Mouse (Mus musculus) brain, embryonic 14.5 days (tissue): ENCODE measurements around the gene Aqp6. TPM values are rescaled to one million over a fixed set of nuclear protein-coding genes. Genes with fewer than 3 reads are reported as not detected.
A peak's percentile ranks its signal among the peaks of the same experiment; 100 is the strongest.

Source experiments
- DNase-seq: peaks from one replicate; pipeline ENCODE4 v3.0.0-alpha.2; 2011; ENCODE audit warnings: low read depth
- CTCF ChIP-seq: fragments of 200-500 bp; IDR thresholded peaks from 2 replicates; pipeline ENCODE4 v1.5.1; 2012; ENCODE audit warnings: inconsistent platforms, mild to moderate bottlenecking, moderate library complexity, borderline replicate concordance; ENCODE audit not compliant: insufficient read depth, insufficient read length; ENCODE audit errors: extremely low read depth
- POLR2A ChIP-seq: fragments of 200-500 bp; IDR thresholded peaks from 2 replicates; pipeline ENCODE4 v1.6.1; 2012; ENCODE audit warnings: mild to moderate bottlenecking, inconsistent platforms, borderline replicate concordance; ENCODE audit not compliant: poor library complexity, insufficient read depth, insufficient read length, severe bottlenecking; ENCODE audit errors: extremely low read depth
- polyA plus RNA-seq: library from polyadenylated mRNA; depleted of rRNA; stranded (reverse); fragments of >200 nt; gene quantifications from 2 replicates; pipeline ENCODE4 v1.2.3, GENCODE M21; 2012

The Aqp6 gene
- polyA plus RNA-seq, 1 experiment, result 4.4 TPM

DNA sequence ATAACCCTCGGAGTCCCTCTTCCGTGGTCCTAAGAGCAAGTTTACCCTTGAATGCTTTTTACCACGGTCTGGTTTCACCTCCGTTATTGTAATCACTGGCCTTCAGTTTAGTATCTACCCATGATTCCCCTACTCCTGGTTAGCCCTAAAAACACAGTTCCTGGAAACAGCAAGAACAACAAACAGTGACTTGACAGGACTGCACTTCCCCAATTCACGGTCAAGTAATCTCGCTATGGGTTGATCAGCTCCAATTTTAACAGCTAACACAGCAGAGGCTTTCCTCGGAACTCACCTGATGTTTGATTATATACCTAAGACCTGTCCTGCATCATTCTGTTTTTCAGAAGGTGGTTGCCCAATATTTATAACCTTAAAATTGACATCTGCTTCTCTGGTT lies 33.5 kb downstream of the Aqp6 start:
- TF ChIP-seq POLR2A, result no peak
- no peak for TF ChIP-seq CTCF
- DNase-seq, result no peak

DNA sequence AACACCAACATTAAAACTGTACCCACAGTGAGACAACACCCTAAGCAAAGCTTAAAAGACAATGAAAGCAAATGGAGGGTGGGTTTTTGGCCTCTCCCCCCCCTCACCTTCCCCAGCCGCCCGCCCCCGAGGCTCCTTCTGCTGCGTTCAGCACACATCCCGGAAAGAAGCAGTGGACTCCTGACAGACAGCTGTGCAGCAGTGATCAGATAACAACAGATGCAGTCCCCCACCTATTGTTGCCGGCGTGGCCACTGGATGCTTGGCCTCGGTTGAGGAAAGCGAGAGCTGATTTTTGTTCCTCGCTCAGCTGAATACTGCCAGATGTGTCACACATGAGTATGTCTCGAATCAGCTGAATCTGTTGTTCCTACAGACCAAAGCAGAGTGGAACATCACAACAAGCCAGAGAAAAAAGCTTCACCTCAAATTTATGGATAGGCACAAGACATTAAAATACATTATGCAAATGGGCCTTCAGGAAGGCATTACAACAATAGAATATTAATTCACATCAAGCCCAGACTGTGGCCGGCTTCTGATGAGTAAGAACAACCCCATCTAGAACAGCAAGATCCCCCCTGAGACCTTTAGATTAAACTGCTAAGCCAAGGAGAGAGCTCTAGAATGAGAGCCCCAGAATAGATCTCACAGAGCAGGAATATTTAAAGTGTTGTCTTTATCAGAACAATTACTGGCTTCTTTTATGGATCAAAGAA lies 36.4 kb downstream of the Aqp6 start:
- peak; percentile 62 for DNase-seq
- TF ChIP-seq POLR2A, result no peak
- TF ChIP-seq CTCF, result no peak

DNA sequence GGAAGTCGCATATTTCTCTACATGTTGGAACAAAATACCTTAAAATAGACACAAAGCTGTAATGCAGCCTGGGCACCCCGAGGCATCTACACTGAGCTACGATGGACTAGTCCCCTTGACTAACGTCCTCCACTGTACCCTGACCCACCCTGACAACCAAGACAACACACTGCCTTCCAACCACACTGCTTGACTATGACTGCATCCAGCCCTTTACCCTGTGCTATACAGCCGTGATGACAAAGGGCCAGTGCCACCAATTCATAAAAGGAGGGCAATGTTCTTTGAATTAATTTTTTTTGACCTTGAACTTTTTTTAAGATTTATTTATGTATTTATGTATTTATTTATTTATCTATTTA lies 36.9 kb downstream of the Aqp6 start:
- no peak for DNase-seq

DNA sequence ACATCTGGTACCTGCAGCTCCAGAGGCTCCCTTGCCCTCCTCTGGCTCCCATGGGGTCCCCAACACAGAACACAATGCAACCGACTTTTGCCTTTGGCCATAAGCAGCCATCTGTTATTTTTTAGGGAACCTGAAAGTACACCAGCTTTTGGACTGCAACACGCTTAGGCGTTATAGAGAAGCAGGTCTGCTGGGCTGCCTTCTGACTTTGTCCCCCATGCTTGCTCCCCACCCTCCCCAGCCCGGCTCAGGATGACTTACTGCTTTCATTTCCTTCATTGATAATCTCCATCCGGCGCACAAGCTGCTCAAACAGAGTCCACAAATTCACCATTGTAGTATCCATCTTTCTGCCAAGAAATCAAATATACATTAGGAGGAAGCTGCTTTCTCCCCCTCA lies 41.4 kb downstream of the Aqp6 start:
- TF ChIP-seq POLR2A, result no peak
- TF ChIP-seq CTCF, result no peak
- no peak for DNase-seq

More for the DNA sequence above, 36.9 kb downstream of the Aqp6 start:
- no peak for TF ChIP-seq POLR2A
- TF ChIP-seq CTCF, result no peak

DNA sequence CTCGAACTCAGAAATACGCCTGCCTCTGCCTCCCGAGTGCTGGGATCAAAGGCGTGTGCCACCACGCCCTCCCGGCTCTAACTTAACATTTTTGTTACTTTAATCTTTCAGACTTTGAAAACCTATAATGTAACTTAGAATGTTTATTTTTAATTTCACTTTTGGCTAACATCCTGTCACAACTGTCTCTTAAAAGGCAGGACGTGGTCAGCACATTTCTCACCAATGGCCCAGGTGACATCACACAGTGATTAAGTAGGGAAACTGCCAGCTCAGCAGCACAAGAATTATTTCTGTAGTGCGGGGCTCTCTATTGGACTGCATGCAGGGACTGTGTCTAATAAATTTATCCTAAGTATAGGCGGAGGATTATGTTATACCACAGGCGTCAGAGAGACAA lies 42.6 kb downstream of the Aqp6 start:
- DNase-seq, result no peak

DNA sequence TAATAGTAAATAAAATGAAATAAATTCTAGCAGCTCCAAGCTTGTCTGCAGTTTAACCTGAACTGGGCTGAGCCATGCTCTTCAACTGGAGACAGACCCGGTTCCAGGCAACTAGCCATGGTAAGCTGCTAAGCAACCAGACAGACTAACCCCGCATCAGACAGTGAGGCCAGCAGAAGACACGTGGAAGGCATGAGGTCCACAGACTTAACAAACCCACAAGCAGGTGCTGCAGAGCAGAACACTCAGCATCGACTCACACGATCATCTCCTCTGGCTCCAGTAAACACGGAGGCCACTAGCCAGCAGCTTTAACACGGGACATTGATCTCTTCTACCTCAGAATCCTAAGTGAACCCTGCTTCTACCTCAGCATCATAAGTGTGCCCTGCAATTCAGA lies 43.6 kb downstream of the Aqp6 start:
- no peak for TF ChIP-seq CTCF
- no peak for TF ChIP-seq POLR2A
- peak; percentile 75 for DNase-seq

More for the DNA sequence above, 42.6 kb downstream of the Aqp6 start:
- TF ChIP-seq CTCF (no peak), POLR2A (no peak)

DNA sequence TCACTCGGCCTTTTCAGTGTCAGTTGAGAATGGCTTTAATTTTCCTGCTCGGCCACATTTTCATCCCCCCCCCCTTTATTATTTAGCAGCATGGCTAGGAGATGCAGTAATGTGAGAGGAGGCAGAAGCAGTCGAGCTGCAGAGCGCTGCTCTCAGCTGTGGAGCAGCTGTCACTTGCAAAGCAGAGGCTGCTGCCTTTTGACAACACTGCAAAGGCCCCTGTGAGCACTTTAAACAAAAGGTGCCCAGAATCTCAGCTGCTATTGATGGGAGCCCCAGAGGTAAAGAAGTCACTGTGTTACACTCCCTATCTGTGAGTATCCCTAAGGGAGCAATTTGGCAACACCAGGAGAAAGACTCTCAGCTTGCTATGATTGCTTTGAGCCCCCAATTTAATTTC lies 47.1 kb downstream of the Aqp6 start:
- TF ChIP-seq CTCF (no peak), POLR2A (no peak)
- peak; percentile 82 for DNase-seq

DNA sequence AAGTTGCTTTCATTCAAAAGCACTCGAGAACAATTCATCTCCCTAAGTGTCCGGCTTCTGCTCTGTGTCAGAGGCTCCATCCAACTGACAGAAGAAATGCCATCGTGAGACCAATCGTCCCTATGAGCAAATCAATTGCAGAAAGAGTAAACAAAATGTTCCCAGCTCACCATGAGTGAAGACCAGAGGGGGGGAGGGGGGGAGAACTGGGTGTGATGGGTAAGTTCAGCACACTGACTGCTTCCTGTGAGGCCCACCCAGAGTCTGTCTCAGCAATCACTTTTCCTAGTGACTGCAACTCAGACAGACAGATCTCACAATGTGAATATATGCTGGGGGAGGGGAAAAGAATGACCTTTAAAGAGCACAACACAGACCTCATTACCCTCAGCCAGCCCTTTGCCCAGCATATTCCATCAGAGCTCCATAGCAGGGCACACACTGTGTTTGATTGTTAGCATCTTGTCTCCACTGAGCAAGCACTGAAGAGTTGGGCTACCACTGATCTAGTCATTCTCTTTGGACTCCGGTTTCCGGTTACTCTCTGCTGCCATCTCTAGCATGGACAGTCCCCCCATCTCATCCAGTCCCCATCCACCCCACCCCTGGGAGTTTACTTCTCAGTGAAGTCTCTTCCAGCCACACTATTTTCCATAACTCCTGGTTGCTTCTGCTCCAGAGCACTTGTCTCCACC lies 48.0 kb downstream of the Aqp6 start:
- TF ChIP-seq CTCF (no peak), POLR2A (no peak)
- DNase-seq, result no peak

DNA sequence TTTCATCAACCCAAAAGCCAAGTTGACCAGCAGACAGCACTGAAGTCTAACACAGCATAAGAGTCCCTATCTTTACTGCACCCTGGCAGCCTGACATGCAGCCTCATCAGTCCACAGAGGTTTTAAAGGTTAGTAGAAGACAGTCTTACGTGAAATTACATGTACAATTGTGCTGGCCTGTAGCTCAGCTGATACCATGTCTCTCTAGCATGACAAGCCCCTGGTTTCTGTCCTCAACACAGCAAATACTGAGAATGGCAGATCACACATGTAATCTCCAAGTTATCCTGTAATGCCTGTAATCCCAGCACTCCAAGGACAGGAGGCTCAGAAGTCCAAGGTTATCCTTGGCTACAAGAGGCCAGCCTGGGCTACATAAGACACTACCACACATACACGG lies 49.1 kb downstream of the Aqp6 start:
- no peak for TF ChIP-seq POLR2A
- TF ChIP-seq CTCF, result no peak
- no peak for DNase-seq

DNA sequence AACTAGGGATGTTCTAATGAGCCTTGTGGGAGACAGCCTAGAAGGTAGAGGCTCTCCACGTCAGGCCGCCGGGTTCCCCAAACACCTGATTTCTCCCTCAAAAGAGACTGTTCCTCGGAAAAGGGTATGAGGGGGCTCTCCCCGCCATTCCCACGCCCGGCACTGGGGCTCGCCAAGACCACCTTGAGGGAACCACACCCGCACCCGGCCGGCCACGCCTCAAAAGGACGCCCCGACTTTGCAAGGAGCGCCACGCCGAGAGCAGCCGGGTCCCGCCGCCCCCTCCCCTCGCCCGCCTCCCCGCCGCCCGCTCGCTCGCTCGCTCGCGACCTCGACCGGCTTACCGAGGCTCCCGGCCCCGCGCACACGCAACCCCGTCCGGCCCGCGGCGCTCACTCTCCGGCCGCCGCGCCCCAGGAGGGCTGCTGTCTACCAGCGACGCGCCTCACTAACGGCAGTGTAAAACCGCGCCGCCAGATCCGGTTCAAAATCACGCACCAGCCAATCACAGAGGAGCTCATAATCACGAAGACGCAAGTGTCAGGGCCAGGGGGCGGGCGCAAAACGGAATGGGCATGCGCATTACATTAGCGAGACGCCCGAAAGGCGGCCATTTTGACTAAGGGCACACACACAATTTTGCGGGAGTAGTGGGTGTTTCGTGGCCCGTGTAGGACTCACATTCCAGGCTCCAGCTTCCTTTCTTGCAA lies 50.1 kb downstream of the Aqp6 start, which contains the start of gene Racgap1:
TSS of gene Racgap1 (minus strand) at position 494 of the 710 bp plus-strand sequence.
- DNase-seq, result peak; percentile 99
- TF ChIP-seq CTCF (no peak), POLR2A (0 out of 2 replicates have a peak, but pooled peaks have one; percentile 43)
